Mouse (Mus musculus) 3134 (cell line): Measurements from ENCODE around the gene Lin7b.

Experiments used
- DNase-seq: peaks from one replicate; pipeline ENCODE4 v3.0.0-alpha.2; 2011; ENCODE audit warnings: low spot score; ENCODE audit not compliant: insufficient read length; ENCODE audit errors: extremely low read depth

The Lin7b gene

GRCm38 (mm10) chr7:45370475-45371311 is at the start of gene Lin7b:
Lin7b (minus strand) TSS chr7:45370583.
- DNase-seq, result peak; percentile 37

GRCm38 (mm10) chr7:45417962-45418492 is 47.6 kb upstream of the Lin7b start:
- no peak for DNase-seq

GRCm38 (mm10) chr7:45415636-45416035 is 45.3 kb upstream of the Lin7b start:
- no peak for DNase-seq

GRCm38 (mm10) chr7:45414740-45415224 is 44.4 kb upstream of the Lin7b start:
- no peak for DNase-seq

- DNase-seq, result no peak
Measured at GRCm38 (mm10) chr7:45413864-45414739, 43.7 kb upstream of the Lin7b start.

GRCm38 (mm10) chr7:45413113-45413863 is 42.9 kb upstream of the Lin7b start, which contains the start of gene Ntf5:
Ntf5 (plus strand) TSS chr7:45413695.
- DNase-seq, result peak; percentile 39

- no peak for DNase-seq
Measured at GRCm38 (mm10) chr7:45412421-45412820, 42.0 kb upstream of the Lin7b start.

- no peak for DNase-seq
Measured at GRCm38 (mm10) chr7:45409497-45410163, 39.2 kb upstream of the Lin7b start.

- DNase-seq, result no peak
Measured at GRCm38 (mm10) chr7:45408949-45409348, 38.6 kb upstream of the Lin7b start.

- DNase-seq, result no peak
Measured at GRCm38 (mm10) chr7:45408351-45408750, 38.0 kb upstream of the Lin7b start.

GRCm38 (mm10) chr7:45407836-45408235 is 37.5 kb upstream of the Lin7b start:
- DNase-seq, result no peak

GRCm38 (mm10) chr7:45406157-45407156 is 36.1 kb upstream of the Lin7b start:
- no peak for DNase-seq

GRCm38 (mm10) chr7:45405091-45406075 is 35.0 kb upstream of the Lin7b start, which contains the start of gene Kcna7:
Kcna7 (plus strand) TSS chr7:45405653.
- peak; percentile 65 for DNase-seq

- no peak for DNase-seq
Measured at GRCm38 (mm10) chr7:45403532-45404261, 33.3 kb upstream of the Lin7b start.

GRCm38 (mm10) chr7:45401521-45402085 is 31.2 kb upstream of the Lin7b start:
- no peak for DNase-seq

- no peak for DNase-seq
Measured at GRCm38 (mm10) chr7:45396787-45397186, 26.4 kb upstream of the Lin7b start.
